Mouse (Mus musculus): ENCODE measurements around the gene Cfap45. TPM values are rescaled to one million over a fixed set of nuclear protein-coding genes. Genes with fewer than 3 reads are reported as not detected.
A peak's percentile ranks its signal among the peaks of the same experiment; 100 is the strongest.

Cfap45 gene
- polyA plus RNA-seq, 1 experiment, result 0.21 TPM

GRCm38 (mm10) chr1:172549314-172549713 is 28.7 kb downstream of the Cfap45 start:
- no peak for DNase-seq (ENCODE audit: low read depth, low spot score)
- 15% methylated on average over 2 of the region's 2 CpGs for WGBS

GRCm38 (mm10) chr1:172549717-172550116 is 29.1 kb downstream of the Cfap45 start:
- DNase-seq (ENCODE audit: low read depth, low spot score), result no peak
- WGBS, result 6% methylated on average over 8 of the region's 8 CpGs

GRCm38 (mm10) chr1:172550551-172550951 is 29.9 kb downstream of the Cfap45 start:
- no peak for DNase-seq (ENCODE audit: low read depth, low spot score)
- WGBS, result 1% methylated on average over 8 of the region's 8 CpGs

- 20% methylated on average over 7 of the region's 7 CpGs for WGBS
- DNase-seq (ENCODE audit: low read depth, low spot score), result no peak
Observed at GRCm38 (mm10) chr1:172551009-172551408, 30.4 kb downstream of the Cfap45 start.

- WGBS, result 78% methylated on average over 1 of the region's 1 CpGs
- no peak for DNase-seq (ENCODE audit: low read depth, low spot score)
Observed at GRCm38 (mm10) chr1:172552623-172553022, 32.0 kb downstream of the Cfap45 start.

- DNase-seq (ENCODE audit: low read depth, low spot score), result no peak
- WGBS, result 76% methylated on average over 11 of the region's 11 CpGs
Observed at GRCm38 (mm10) chr1:172555638-172556037, 35.0 kb downstream of the Cfap45 start, which contains the start of gene Vsig8. Gene Vsig8 (plus strand): TSS chr1:172555938.

GRCm38 (mm10) chr1:172562641-172563464 is 42.3 kb downstream of the Cfap45 start:
- DNase-seq (ENCODE audit: low read depth, low spot score), result peak; percentile 71
- WGBS, result under 1% methylated on average over 66 of the region's 66 CpGs

GRCm38 (mm10) chr1:172563465-172563828 is 42.8 kb downstream of the Cfap45 start:
- no peak for DNase-seq (ENCODE audit: low read depth, low spot score)
- WGBS, result 3% methylated on average over 10 of the region's 10 CpGs

- no peak for DNase-seq (ENCODE audit: low read depth, low spot score)
- 67% methylated on average over 3 of the region's 3 CpGs for WGBS
Observed at GRCm38 (mm10) chr1:172566131-172566530, 45.5 kb downstream of the Cfap45 start.

GRCm38 (mm10) chr1:172567758-172568157 is 47.2 kb downstream of the Cfap45 start:
- 69% methylated on average over 4 of the region's 4 CpGs for WGBS
- no peak for DNase-seq (ENCODE audit: low read depth, low spot score)

GRCm38 (mm10) chr1:172580116-172580515 is 59.5 kb downstream of the Cfap45 start:
- WGBS, result 25% methylated on average over 6 of the region's 6 CpGs
- no peak for DNase-seq (ENCODE audit: low read depth, low spot score)

- DNase-seq (ENCODE audit: low read depth, low spot score), result no peak
- WGBS, result 70% methylated on average over 8 of the region's 8 CpGs
Observed at GRCm38 (mm10) chr1:172582436-172582835, 61.8 kb downstream of the Cfap45 start.

GRCm38 (mm10) chr1:172584271-172584670 is 63.7 kb downstream of the Cfap45 start:
- 91% methylated on average over 6 of the region's 6 CpGs for WGBS
- no peak for DNase-seq (ENCODE audit: low read depth, low spot score)

- 41% methylated on average over 4 of the region's 4 CpGs for WGBS
- DNase-seq (ENCODE audit: low read depth, low spot score), result no peak
Observed at GRCm38 (mm10) chr1:172585026-172585425, 64.4 kb downstream of the Cfap45 start.

GRCm38 (mm10) chr1:172585612-172586567 is 65.3 kb downstream of the Cfap45 start:
- DNase-seq (ENCODE audit: low read depth, low spot score), result no peak
- WGBS, result 37% methylated on average over 26 of the region's 26 CpGs

- no peak for DNase-seq (ENCODE audit: low read depth, low spot score)
- 32% methylated on average over 7 of the region's 7 CpGs for WGBS
Observed at GRCm38 (mm10) chr1:172590385-172590784, 69.8 kb downstream of the Cfap45 start, which contains the start of gene Slamf8. Gene Slamf8 (minus strand): TSS chr1:172590568.

GRCm38 (mm10) chr1:172593321-172593720 is 72.7 kb downstream of the Cfap45 start:
- WGBS, result 64% methylated on average over 3 of the region's 3 CpGs
- DNase-seq (ENCODE audit: low read depth, low spot score), result no peak

GRCm38 (mm10) chr1:172593956-172594355 is 73.4 kb downstream of the Cfap45 start:
- DNase-seq (ENCODE audit: low read depth, low spot score), result no peak
- WGBS, result 82% methylated on average over 2 of the region's 2 CpGs

GRCm38 (mm10) chr1:172594495-172594894 is 73.9 kb downstream of the Cfap45 start:
- DNase-seq (ENCODE audit: low read depth, low spot score), result no peak

All from large intestine, adult 2 months (tissue).